Mouse (Mus musculus): ENCODE results near the gene Gm3435. TPM values are rescaled to one million over a fixed set of nuclear protein-coding genes. Genes with fewer than 3 reads are reported as not detected.

Gene Gm3435
- polyA plus RNA-seq, 1 experiment from 2014 or later, result 11.1 TPM

DNA sequence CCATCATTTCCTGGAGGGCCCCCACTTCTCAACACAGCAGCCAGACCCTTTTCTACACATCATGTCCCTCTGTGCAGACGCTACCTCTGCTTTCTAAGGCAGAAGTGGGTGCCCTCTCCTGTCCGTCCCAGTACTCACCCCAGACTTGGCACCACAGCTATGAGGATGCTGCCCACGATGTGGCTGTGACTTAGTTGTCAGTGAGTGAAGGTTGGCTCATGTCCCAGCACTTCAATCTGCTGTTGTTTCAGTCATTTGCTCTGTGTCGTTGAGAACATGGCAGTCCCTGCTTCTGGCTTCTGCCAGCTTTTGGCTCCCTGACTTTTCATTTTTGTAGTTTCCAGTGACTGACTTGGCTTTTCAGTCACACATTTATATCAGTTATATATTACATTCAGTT is 45.9 kb downstream of the Gm3435 start:
- Histone ChIP-seq H3K4me3 (no peak overlapping the region), H3K27ac (no peak overlapping the region), H3K36me3 (replicated peaks) (peaks cover 54% of the 10 kb centered on the region), H3K4me1 (no peaks in the 10 kb centered on the region), H3K27me3 (ENCODE audit: poor library complexity, severe bottlenecking) (no peaks in the 10 kb centered on the region), H3K9me3 (no peaks in the 10 kb centered on the region)
- DNase-seq (ENCODE audit: extremely low spot score, low spot score), result no peak
- 88% methylated on average over 4 of the region's 4 CpGs for WGBS

- H3K36me3 ChIP-seq (replicated peaks), result peaks cover 77% of the 10 kb centered on the region
- WGBS, result 92% methylated on average over 5 of the region's 5 CpGs
Observed at GRCm38 (mm10) chr17:15058161-15058591, 48.2 kb downstream of the Gm3435 start.

DNA sequence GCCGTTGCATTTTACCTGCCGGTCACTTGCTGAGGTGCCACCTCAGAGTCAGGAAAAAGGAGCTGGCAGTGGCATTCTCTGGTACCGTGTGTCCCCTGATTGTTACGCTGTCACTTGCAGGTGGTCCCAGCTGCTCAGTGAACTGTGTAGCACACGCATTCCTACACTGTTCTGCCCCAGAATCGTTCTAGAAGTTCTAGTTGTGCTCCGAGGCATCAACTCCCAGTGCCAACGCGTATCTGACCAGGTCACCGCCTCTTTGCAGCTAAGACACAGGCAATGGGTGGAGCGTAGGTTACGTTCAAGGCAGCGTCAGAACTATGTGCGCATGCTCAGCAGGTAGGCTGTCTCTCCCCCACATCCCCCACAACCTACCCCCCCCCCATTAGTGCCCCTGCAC is 49.7 kb downstream of the Gm3435 start:
- no peak for DNase-seq (ENCODE audit: extremely low spot score, low spot score)
- Histone ChIP-seq H3K36me3 (replicated peaks) (peaks cover 84% of the 10 kb centered on the region), H3K4me3 (no peak overlapping the region), H3K27ac (no peak overlapping the region), H3K27me3 (ENCODE audit: poor library complexity, severe bottlenecking) (no peaks in the 10 kb centered on the region), H3K9me3 (no peaks in the 10 kb centered on the region), H3K4me1 (no peaks in the 10 kb centered on the region)
- 96% methylated on average over 14 of the region's 14 CpGs for whole genome bisulfite sequencing

More at GRCm38 (mm10) chr17:15058161-15058591, 48.2 kb downstream of the Gm3435 start:
- Histone ChIP-seq H3K27ac (no peak overlapping the region), H3K4me1 (no peaks in the 10 kb centered on the region), H3K9me3 (no peaks in the 10 kb centered on the region), H3K27me3 (ENCODE audit: poor library complexity, severe bottlenecking) (no peaks in the 10 kb centered on the region), H3K4me3 (no peak overlapping the region)
- no peak for DNase-seq (ENCODE audit: extremely low spot score, low spot score)

DNA sequence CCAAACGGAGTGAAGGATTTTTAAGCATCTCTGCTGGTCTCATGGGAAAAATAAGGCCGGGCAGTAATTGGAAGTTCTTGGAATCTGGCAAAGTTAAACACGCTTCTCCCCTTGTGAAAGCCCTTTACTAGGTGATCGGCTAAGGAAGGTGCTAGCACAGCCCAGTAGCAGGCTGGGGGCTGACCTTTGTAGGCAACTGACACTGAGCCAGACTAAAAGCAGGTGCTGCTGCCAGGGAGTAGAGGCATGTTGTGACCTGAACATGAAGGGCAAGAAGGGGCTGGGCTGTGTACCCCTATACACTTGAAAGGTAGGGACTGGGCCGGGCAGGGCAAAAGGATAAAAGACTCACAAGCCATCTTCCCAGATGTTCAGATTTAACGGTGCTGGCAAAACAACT is 50.4 kb downstream of the Gm3435 start:
- Histone ChIP-seq H3K9me3 (no peaks in the 10 kb centered on the region), H3K36me3 (replicated peaks) (peaks cover 77% of the 10 kb centered on the region), H3K4me3 (no peak overlapping the region), H3K4me1 (no peaks in the 10 kb centered on the region), H3K27me3 (ENCODE audit: poor library complexity, severe bottlenecking) (no peaks in the 10 kb centered on the region), H3K27ac (no peak overlapping the region)
- WGBS, result 93% methylated on average over 6 of the region's 6 CpGs
- DNase-seq (ENCODE audit: extremely low spot score, low spot score), result no peak

DNA sequence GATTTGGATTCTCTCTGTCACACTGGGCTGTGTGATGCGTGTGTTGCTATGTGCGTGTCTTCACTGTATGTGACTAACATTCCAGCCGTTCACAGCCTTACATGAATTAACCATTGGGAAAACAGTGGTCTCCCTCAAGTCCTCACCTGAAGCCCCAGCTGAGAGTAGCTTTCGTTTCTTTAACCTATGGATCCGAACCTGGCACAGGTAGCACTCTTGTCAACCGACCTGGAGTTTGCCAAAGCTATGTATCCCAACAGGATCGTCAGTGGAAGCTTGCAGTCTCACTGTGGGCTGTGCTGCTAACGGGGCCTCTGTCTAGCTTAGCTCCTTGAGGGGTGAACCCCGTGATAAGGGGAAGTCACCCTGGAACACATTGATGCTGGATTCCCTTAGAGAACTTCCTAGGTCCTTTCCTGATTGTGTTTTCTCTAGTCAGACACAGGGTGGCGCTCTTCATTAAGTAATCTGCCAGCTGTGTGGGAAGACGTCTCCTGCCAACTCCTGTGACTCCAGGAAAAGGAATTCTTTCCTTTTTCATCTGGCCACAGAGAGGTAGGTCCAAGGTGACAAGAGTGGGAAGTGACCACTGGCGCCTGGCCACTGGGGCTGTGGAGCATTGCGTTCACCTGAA is 55.5 kb downstream of the Gm3435 start:
- Histone ChIP-seq H3K4me3 (peak overlapping the region; percentile 19; the same call in 1 of the 2 replicates), H3K36me3 (replicated peaks) (peaks cover 34% of the 10 kb centered on the region), H3K27me3 (ENCODE audit: poor library complexity, severe bottlenecking) (no peaks in the 10 kb centered on the region), H3K4me1 (peaks cover 16% of the 10 kb centered on the region), H3K27ac (peak overlapping the region; percentile 80), H3K9me3 (no peaks in the 10 kb centered on the region)
- peak; percentile 64 for DNase-seq (ENCODE audit: extremely low spot score, low spot score)
- 43% methylated on average over 13 of the region's 13 CpGs for WGBS

DNA sequence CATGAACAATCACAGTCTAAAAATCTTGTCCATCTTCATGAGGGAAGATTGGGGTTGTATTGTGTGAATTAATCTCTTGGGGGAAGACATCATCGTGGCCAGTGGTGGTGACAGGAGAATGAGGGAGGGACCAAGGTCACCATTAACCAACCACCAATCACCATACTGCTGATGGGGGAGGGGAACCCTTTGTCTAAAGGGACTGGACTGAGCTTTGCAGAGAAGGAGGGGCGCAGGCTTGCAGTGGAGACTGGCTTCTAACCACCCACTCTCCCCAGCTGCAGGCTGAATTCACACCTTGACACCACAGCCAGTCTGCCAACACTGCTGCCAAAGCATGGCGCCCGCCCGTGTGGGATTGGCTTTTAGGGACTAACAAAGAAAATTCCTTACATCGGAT is 56.1 kb downstream of the Gm3435 start:
- Histone ChIP-seq H3K27me3 (ENCODE audit: poor library complexity, severe bottlenecking) (no peaks in the 10 kb centered on the region), H3K27ac (peak overlapping the region; percentile 80), H3K4me1 (peaks cover 16% of the 10 kb centered on the region), H3K4me3 (peak overlapping the region; percentile 19; the same call in 1 of the 2 replicates), H3K9me3 (no peaks in the 10 kb centered on the region), H3K36me3 (replicated peaks) (peaks cover 29% of the 10 kb centered on the region)
- 44% methylated on average over 6 of the region's 6 CpGs for WGBS
- peak; percentile 52 for DNase-seq (ENCODE audit: extremely low spot score, low spot score)

DNA sequence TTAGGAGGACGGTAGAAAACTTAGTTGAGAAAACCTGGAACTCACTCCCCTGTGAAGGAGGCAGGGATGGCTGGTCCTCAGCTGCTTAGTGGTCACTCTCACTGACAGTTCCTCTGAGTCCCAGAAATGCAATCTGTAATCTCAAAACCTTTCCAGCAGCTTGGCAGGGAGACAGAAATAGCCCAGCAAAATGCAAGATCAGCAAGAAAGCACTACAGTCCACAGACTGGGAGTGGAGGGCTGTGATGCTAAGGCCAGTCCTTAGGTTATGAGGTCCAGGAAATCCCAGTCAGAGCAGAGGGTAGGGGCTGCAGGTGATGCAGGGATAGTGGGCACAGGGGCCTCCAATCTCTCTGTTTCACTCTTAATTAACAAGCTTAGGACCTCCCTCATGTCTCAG is 56.9 kb downstream of the Gm3435 start:
- H3K4me3 ChIP-seq, result no peak overlapping the region
- WGBS, result 71% methylated on average over 1 of the region's 1 CpGs
- H3K27me3 ChIP-seq (ENCODE audit: poor library complexity, severe bottlenecking), result no peaks in the 10 kb centered on the region
- no peaks in the 10 kb centered on the region for H3K9me3 ChIP-seq
- H3K27ac ChIP-seq, result no peak overlapping the region
- H3K36me3 ChIP-seq (replicated peaks), result peaks cover 21% of the 10 kb centered on the region
- DNase-seq (ENCODE audit: extremely low spot score, low spot score), result no peak
- H3K4me1 ChIP-seq, result peaks cover 16% of the 10 kb centered on the region

DNA sequence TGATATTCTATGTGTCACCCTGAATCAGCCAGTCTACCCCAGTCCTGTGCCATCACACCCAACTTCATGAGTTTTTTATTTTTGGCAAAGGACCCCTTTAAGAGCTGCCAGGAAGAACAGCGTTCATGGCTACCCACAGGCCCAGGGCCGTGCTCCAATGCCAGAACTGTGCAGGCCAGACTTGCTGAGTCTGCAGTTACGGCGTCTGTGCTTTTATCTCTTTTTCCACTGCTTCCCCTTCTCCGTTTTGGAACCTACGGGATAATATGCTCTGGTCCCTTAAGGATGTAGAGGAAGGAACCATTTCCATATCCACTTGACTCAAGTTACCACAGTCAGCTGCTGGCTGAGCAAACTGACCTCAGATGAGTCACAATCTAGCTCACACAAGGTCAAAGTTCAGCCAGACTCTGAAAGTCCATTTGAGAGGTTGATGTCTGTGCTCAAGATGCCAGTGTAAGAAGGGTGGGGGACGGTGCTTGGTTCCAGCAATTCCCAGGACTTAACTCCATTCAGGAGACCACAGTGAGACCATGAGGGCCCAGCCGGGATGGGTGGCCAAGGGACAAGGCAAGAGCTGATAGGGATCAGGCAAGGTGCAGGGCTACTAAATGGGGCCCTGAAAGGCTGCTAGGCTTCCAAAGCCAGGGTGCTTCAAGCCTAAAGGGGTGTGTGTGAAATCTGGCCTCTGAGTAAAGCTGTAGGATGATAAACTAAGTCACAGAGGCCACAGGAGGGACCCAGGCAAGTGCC is 58.2 kb downstream of the Gm3435 start:
- no peak for DNase-seq (ENCODE audit: extremely low spot score, low spot score)
- Histone ChIP-seq H3K36me3 (replicated peaks) (peaks cover 8% of the 10 kb centered on the region), H3K4me1 (peaks cover 16% of the 10 kb centered on the region), H3K4me3 (no peak overlapping the region), H3K9me3 (no peaks in the 10 kb centered on the region), H3K27ac (no peak overlapping the region), H3K27me3 (ENCODE audit: poor library complexity, severe bottlenecking) (no peaks in the 10 kb centered on the region)
- WGBS, result 79% methylated on average over 8 of the region's 8 CpGs

DNA sequence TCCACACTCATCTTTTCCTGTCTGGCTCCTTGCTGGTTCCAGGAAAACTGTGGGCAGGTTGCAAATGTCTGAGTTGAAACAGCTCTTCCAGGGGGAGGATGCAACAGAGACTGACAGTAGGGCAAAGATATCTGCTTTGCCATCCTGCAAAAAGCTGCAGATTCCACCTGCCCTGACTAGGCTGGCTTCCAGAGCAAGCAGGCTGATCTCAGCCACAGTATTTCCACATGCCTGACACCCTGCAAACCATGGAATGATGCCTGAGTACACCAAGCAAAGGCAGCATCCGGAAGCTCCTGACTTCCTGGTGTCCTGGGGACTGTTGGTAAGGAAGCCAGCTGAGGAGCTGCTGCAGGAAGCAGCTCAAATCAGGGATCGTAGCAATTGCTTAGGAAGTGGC is 59.1 kb downstream of the Gm3435 start:
- Histone ChIP-seq H3K4me1 (peaks cover 21% of the 10 kb centered on the region), H3K36me3 (replicated peaks) (no peaks in the 10 kb centered on the region; the same call in 1 of the 2 replicates), H3K4me3 (no peak overlapping the region), H3K9me3 (no peaks in the 10 kb centered on the region), H3K27ac (no peak overlapping the region), H3K27me3 (ENCODE audit: poor library complexity, severe bottlenecking) (no peaks in the 10 kb centered on the region)
- no peak for DNase-seq (ENCODE audit: extremely low spot score, low spot score)
- 78% methylated on average over 2 of the region's 2 CpGs for WGBS

Other genes with a start within 250 kb of the Gm3435 start
- 5.1 and 5.7 TPM in 2 replicates for gene Wdr27, start 67.0 kb upstream of the Gm3435 start, polyA plus RNA-seq (2016; fragmentation: Nextera tagmentation; extraction: Ambion mirVana)
- gene 1600012H06Rik, start 67.0 kb upstream of the Gm3435 start, polyA plus RNA-seq (2016; fragmentation: Nextera tagmentation; extraction: Ambion mirVana), result 25.9 and 26.1 TPM in 2 replicates
- gene Phf10, start 48.9 kb upstream of the Gm3435 start, polyA plus RNA-seq (2016; fragmentation: Nextera tagmentation; extraction: Ambion mirVana), result 28.2 and 29.3 TPM in 2 replicates
- 11.2 and 12.5 TPM in 2 replicates for gene 9030025P20Rik, start 31.7 kb upstream of the Gm3435 start, polyA plus RNA-seq (2016; fragmentation: Nextera tagmentation; extraction: Ambion mirVana)
- 0.42 TPM in 1 of 2 replicates, not detected in the other for gene Gm3417, start 31.4 kb upstream of the Gm3435 start, polyA plus RNA-seq (2016; fragmentation: Nextera tagmentation; extraction: Ambion mirVana)
- 98.4 and 101 TPM in 2 replicates for gene Ermard, start 31.0 kb downstream of the Gm3435 start, polyA plus RNA-seq (2016; fragmentation: Nextera tagmentation; extraction: Ambion mirVana)
- 0.86 and 1.0 TPM in 2 replicates for gene Tcte3, start 31.3 kb downstream of the Gm3435 start, polyA plus RNA-seq (2016; fragmentation: Nextera tagmentation; extraction: Ambion mirVana)
- gene Gm3448, start 31.4 kb downstream of the Gm3435 start, polyA plus RNA-seq (2016; fragmentation: Nextera tagmentation; extraction: Ambion mirVana), result 4.8 and 6.6 TPM in 2 replicates